Mouse (Mus musculus) ES-E14 (cell line): Measurements from ENCODE around the gene Hnf4a. TPM values are rescaled to one million over a fixed set of nuclear protein-coding genes. Genes with fewer than 3 reads are reported as not detected.
"Not testable (repeated sequence)": the region's sequence is repeated elsewhere in the genome, so short reads cannot be mapped to it uniquely, and the experiment has no call there.

ENCODE experiments used
- DNase-seq: peaks from one replicate; pipeline ENCODE4 v3.0.0-alpha.2; 2013; ENCODE audit warnings: low read depth, low spot score
- H3K27ac ChIP-seq: 2 replicates; pipeline ENCODE4 v1.5.1; 2012; ENCODE audit warnings: low read depth, mild to moderate bottlenecking, low read length, moderate library complexity, mixed read lengths; ENCODE audit not compliant: poor library complexity, insufficient read depth, severe bottlenecking
- H3K36me3 ChIP-seq: 2 replicates; pipeline ENCODE4 v1.6.1; 2012; ENCODE audit warnings: mild to moderate bottlenecking, low read length, moderate library complexity, mixed read lengths; ENCODE audit not compliant: control insufficient read depth, poor library complexity, insufficient read depth, severe bottlenecking
- H3K4me1 ChIP-seq, 2 experiments: fragments of 150-350 bp in 1 of 2; sonication (generic) in 1 of 2; 2 replicates each; pipeline ENCODE4 v1.6.1; 2012; ENCODE audit warnings: low read length in 2 of 2, mild to moderate bottlenecking in 1 of 2, mixed read lengths in 1 of 2; ENCODE audit not compliant: control insufficient read depth in 2 of 2, insufficient read depth in 2 of 2, poor library complexity in 1 of 2
- H3K4me3 ChIP-seq, 2 experiments: fragments of 150-350 bp in 1 of 2; sonication (generic) in 1 of 2; 2 replicates each; pipeline ENCODE4 v1.5.1; 2012; ENCODE audit warnings: low read length in 2 of 2, low read depth in 1 of 2, mild to moderate bottlenecking in 1 of 2, mixed read lengths in 1 of 2; ENCODE audit not compliant: insufficient read depth in 1 of 2, poor library complexity in 1 of 2, severe bottlenecking in 1 of 2
- H3K9ac ChIP-seq: 2 replicates; pipeline ENCODE4 v1.6.1; 2012; ENCODE audit warnings: low read depth, mild to moderate bottlenecking, low read length, mixed read lengths; ENCODE audit not compliant: poor library complexity, insufficient read depth, severe bottlenecking
- H3K9me3 ChIP-seq: fragments of 150-350 bp; sonication (generic); 2 replicates; pipeline ENCODE4 v1.6.1; 2012; ENCODE audit warnings: low read depth, mild to moderate bottlenecking, low read length; ENCODE audit not compliant: control insufficient read depth, insufficient read depth
- CHD2 ChIP-seq: IDR thresholded peaks from 2 replicates; pipeline ENCODE4 v1.6.1; 2014; ENCODE audit warnings: mild to moderate bottlenecking, low read depth, low read length, inconsistent platforms
- HCFC1 ChIP-seq: IDR thresholded peaks from 2 replicates; pipeline ENCODE4 v1.6.1; 2012; ENCODE audit warnings: low read length, inconsistent platforms, borderline replicate concordance; ENCODE audit not compliant: insufficient read depth
- MAFK ChIP-seq: IDR thresholded peaks from 2 replicates; pipeline ENCODE4 v1.6.1; 2014; ENCODE audit warnings: mild to moderate bottlenecking, low read depth, low read length, inconsistent platforms; ENCODE audit not compliant: insufficient read depth
- ZC3H11A ChIP-seq: IDR thresholded peaks from 2 replicates; pipeline ENCODE4 v1.6.1; 2012; ENCODE audit warnings: low read depth, mild to moderate bottlenecking, inconsistent platforms, low read length, borderline replicate concordance
- ZNF384 ChIP-seq: IDR thresholded peaks from 2 replicates; pipeline ENCODE4 v1.6.1; 2012; ENCODE audit warnings: low read depth, low read length, inconsistent platforms
- in situ Hi-C, 2 experiments: fragments of 600-800 bp; cut with MboI; formaldehyde crosslinking; loops; one replicate each; pipeline ENCODE4 v1.15.1; 2025; ENCODE audit warnings: low sequenced_read_pairs in 2 of 2, inconsistent platforms in 1 of 2; ENCODE audit not compliant: unreplicated experiment in 2 of 2
- total RNA-seq: library from RNA; depleted of rRNA; stranded (reverse); fragments of 300-350 nt; gene quantifications from 2 replicates; pipeline ENCODE4 v1.2.3, GENCODE M21; 2012; rRNA removed

Hnf4a gene
- total RNA-seq, 1 experiment: 1.1 TPM

DNA sequence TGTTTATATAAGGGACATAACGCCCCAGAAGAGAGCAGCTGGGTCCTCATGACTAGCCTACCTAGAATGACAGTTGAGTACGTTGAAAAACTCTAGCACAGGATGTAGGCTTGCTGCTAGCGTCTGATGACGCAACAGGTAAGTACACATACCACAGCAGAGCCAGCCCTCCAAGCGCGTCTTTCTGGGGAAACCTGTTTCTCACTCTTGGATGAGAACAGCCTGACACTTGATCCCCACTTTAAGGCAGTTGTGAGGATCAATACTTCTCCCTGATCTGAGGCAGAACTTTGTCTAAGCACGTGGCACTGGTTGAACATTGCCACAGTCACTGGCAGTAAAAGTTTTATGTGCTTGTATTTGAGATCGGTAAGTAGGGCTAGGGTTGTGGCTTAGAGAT lies 113.8 kb downstream of the Hnf4a start:
- no peak overlapping the region for H3K27ac ChIP-seq
- H3K4me3 ChIP-seq: no peak overlapping the region
- no peaks in the 10 kb centered on the region for H3K4me1 ChIP-seq
- no peaks in the 10 kb centered on the region for H3K9me3 ChIP-seq
- in situ Hi-C loops: no loop called here
- no peak overlapping the region for H3K9ac ChIP-seq
- H3K36me3 ChIP-seq: peaks cover 2% of the 10 kb centered on the region
- DNase-seq: no peak
- TF ChIP-seq HCFC1 (no peak), ZC3H11A (no peak), CHD2 (no peak), MAFK (no peak), ZNF384 (no peak)

DNA sequence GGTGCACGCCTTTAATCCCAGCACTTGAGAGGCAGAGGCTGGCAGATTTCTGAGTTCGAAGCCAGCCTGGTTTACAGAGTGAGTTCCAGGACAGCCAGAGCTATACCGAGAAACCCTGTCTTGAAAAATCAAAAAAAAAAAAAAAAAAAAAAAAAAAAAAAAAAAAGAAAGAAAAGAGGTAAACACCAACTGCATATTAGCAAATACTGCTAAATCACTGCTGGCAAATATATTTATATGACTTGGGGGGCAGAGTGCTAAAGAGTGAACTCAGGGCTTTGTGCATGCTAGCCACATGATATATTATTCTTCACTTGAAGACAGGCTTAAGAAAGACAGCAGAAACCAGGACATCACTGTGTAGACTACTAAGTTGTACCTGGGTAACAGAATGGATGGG lies 114.8 kb downstream of the Hnf4a start:
- in situ Hi-C loops, H3K36me3 ChIP-seq, H3K4me1 ChIP-seq: not testable (repeated sequence)

More for the DNA sequence above, 114.8 kb downstream of the Hnf4a start:
- not testable (repeated sequence) for H3K27ac ChIP-seq, H3K9me3 ChIP-seq, H3K4me3 ChIP-seq, DNase-seq, H3K9ac ChIP-seq

Other genes starting within 250 kb of the Hnf4a start
- gene Jph2, start 108.8 kb upstream of the Hnf4a start, total RNA-seq: 3.0 and 7.7 TPM in 2 replicates
- gene Oser1, start 82.1 kb upstream of the Hnf4a start, total RNA-seq: 31.5 and 42.0 TPM in 2 replicates
- 1.1 and 3.1 TPM in 2 replicates for gene Gdap1l1, start 68.3 kb upstream of the Hnf4a start, total RNA-seq
- 23.4 and 29.8 TPM in 2 replicates for gene Fitm2, start 34.2 kb upstream of the Hnf4a start, total RNA-seq
- 4.4 and 5.7 TPM in 2 replicates for gene R3hdml, start 14.5 kb upstream of the Hnf4a start, total RNA-seq
- gene Ttpal, start 95.5 kb downstream of the Hnf4a start, total RNA-seq: 5.4 and 7.8 TPM in 2 replicates
- gene Serinc3, start 138.3 kb downstream of the Hnf4a start, total RNA-seq: 59.3 and 62.0 TPM in 2 replicates
- gene Pkig, start 151.6 kb downstream of the Hnf4a start, total RNA-seq: 13.2 and 14.8 TPM in 2 replicates
- 10.9 and 13.7 TPM in 2 replicates for gene Ada, start 243.4 kb downstream of the Hnf4a start, total RNA-seq